Mouse (Mus musculus): Measurements from ENCODE around the gene H2-M5.

GRCm38 (mm10) chr17:37016333-37016732 lies 27.0 kb upstream of the H2-M5 start:
- TF ChIP-seq TAL1 (IDR thresholded peaks at IDR 0.05; ENCODE audit: low read length) (no peak), GATA1 (IDR thresholded peaks at IDR 0.05; ENCODE audit: low read length) (no peak)
